Mouse (Mus musculus) MEL (cell line): ENCODE results near the gene Gm45623.

ENCODE experiments used
- CHD2 ChIP-seq: IDR thresholded peaks from 2 replicates; pipeline ENCODE4 v1.6.1; 2011; ENCODE audit warnings: low read length, improper control_type of control experiment
- CTCF ChIP-seq, 3 experiments: IDR thresholded peaks in 2 of 3; conservative IDR thresholded peaks in 1 of 3; 2 replicates each; pipeline ENCODE4 v1.5.1; 2011 to 2012; ENCODE audit warnings: low read length in 3 of 3, low read depth in 2 of 3, mild to moderate bottlenecking in 2 of 3, improper control_type of control experiment in 1 of 3, inconsistent platforms in 1 of 3, mixed read lengths in 1 of 3, moderate library complexity in 1 of 3; ENCODE audit not compliant: control insufficient read depth in 1 of 3, insufficient read depth in 1 of 3, poor library complexity in 1 of 3, severe bottlenecking in 1 of 3
- EP300 ChIP-seq, 2 experiments: IDR thresholded peaks; 2 replicates each; pipeline ENCODE4 v1.6.1; 2011; ENCODE audit warnings: improper control_type of control experiment in 2 of 2, low read length in 2 of 2, low read depth in 1 of 2, mild to moderate bottlenecking in 1 of 2
- GATA1 ChIP-seq: IDR thresholded peaks from 2 replicates; pipeline ENCODE4 v1.6.1; 2011; ENCODE audit warnings: low read depth, low read length, improper control_type of control experiment
- JUND ChIP-seq: IDR thresholded peaks from 2 replicates; pipeline ENCODE4 v1.6.1; 2011; ENCODE audit warnings: low read depth, mild to moderate bottlenecking, improper control_type of control experiment, low read length
- MAX ChIP-seq: IDR thresholded peaks from 2 replicates; pipeline ENCODE4 v1.6.1; 2011; ENCODE audit warnings: low read length, improper control_type of control experiment
- MYB ChIP-seq: IDR thresholded peaks from 2 replicates; pipeline ENCODE4 v1.6.1; 2011; ENCODE audit warnings: mild to moderate bottlenecking, low read depth, low read length, improper control_type of control experiment
- MYC ChIP-seq: IDR thresholded peaks from 2 replicates; pipeline ENCODE4 v1.6.1; 2011; ENCODE audit warnings: low read depth, mild to moderate bottlenecking, low read length, improper control_type of control experiment, moderate library complexity
- NELFE ChIP-seq: IDR thresholded peaks from 2 replicates; pipeline ENCODE4 v1.6.1; 2011; ENCODE audit warnings: low read depth, low read length, improper control_type of control experiment
- POLR2A ChIP-seq, 2 experiments: IDR thresholded peaks; 2 replicates each; pipeline ENCODE4 v1.6.1; 2011 to 2012; ENCODE audit warnings: low read length in 2 of 2, mild to moderate bottlenecking in 2 of 2, control low read depth in 1 of 2, improper control_type of control experiment in 1 of 2, low read depth in 1 of 2, moderate library complexity in 1 of 2; ENCODE audit not compliant: control insufficient read depth in 1 of 2, insufficient read depth in 1 of 2, poor library complexity in 1 of 2
- POLR2AphosphoS2 ChIP-seq: IDR thresholded peaks from 2 replicates; pipeline ENCODE4 v1.6.1; 2011; ENCODE audit warnings: low read length, improper control_type of control experiment
- TBP ChIP-seq: IDR thresholded peaks from 2 replicates; pipeline ENCODE4 v1.8.0; 2011; ENCODE audit warnings: low read depth, low read length, improper control_type of control experiment
- TCF12 ChIP-seq: IDR thresholded peaks from 2 replicates; pipeline ENCODE4 v1.6.1; 2014; ENCODE audit warnings: low read depth, mild to moderate bottlenecking, inconsistent platforms, low read length, improper control_type of control experiment, moderate library complexity

GRCm38 (mm10) chr13:56762446-56763229 lies 9.0 kb upstream of the Gm45623 start:
- TF ChIP-seq CTCF (IDR thresholded peaks at IDR 0.05 in 2 of 3, conservative IDR thresholded peaks at IDR 0.05 in 1 of 3; ENCODE audit: control insufficient read depth in 1 of 3, insufficient read depth in 1 of 3, low read depth in 2 of 3, low read length in 3 of 3, poor library complexity in 1 of 3, severe bottlenecking in 1 of 3) = no peak
- TF ChIP-seq MAX = no peak
- TF ChIP-seq MYC = no peak
- no peak for TF ChIP-seq CHD2
- TF ChIP-seq POLR2AphosphoS2 = no peak
- no peak for TF ChIP-seq EP300 (IDR thresholded peaks at IDR 0.05; ENCODE audit: low read depth in 1 of 2, low read length in 2 of 2)
- no peak for TF ChIP-seq JUND
- TF ChIP-seq POLR2A (IDR thresholded peaks at IDR 0.05; ENCODE audit: control insufficient read depth in 1 of 2, insufficient read depth in 1 of 2, low read depth in 1 of 2, low read length in 2 of 2, poor library complexity in 1 of 2) = no peak
- TF ChIP-seq MYB = no peak
- TF ChIP-seq NELFE = no peak
- TF ChIP-seq TCF12 = no peak
- TF ChIP-seq GATA1 = no peak
- TF ChIP-seq TBP = no peak
